Comparison of ENCODE assay signal across 8 mouse cellular contexts in the genomic region with DNA sequence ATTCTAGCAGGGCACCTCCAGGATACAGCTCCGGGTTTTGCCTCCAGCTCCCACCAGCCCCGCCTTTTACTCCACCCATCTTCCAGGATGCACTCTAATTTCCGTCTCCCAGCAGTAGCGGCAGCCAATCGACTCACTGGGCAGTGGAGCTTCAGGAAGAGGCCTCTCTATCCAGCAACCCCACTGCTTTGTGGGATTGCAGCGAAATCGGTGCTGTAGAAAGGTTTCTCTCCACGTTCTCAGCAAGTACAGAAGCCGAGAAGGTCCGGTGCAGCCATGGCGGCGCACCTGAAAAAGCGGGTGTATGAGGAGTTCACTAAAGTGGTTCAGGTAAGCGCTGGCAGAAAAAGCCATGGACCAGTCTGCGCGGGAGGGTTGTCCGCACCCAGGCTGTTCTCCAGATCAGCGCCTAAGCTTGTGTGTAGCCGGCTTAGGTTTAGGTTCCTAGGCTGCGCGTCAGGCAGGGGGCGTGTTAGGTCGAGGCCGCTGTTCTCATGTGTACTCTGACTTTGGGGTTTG. TPM values are rescaled to one million over a fixed set of nuclear protein-coding genes. Genes with fewer than 3 reads are reported as not detected.
A peak's percentile ranks its signal among the peaks of the same experiment; 100 is the strongest.
DNase-seq lines count a peak whose midpoint lies in the region; ATAC-seq and TF ChIP-seq lines count a peak whose summit lies in the region.

A gene (plus strand): TSS at position 136 of the 519 bp plus-strand sequence.

- DNase-seq in A20 (ENCODE audit: low read depth, low spot score): peak; percentile 95
- peak; percentile 94 for DNase-seq in heart, adult 9 months (ENCODE audit: low spot score in 2 of 2)
- DNase-seq in monocyte, adult 2 months (ENCODE audit: low read depth in 1 of 2, low spot score in 2 of 2): peak; percentile 72 to 78
- DNase-seq in spleen, postnatal 36 days (ENCODE audit: low spot score in 2 of 2): peak; percentile 90 to 91

- 0 out of 2 replicates have a peak, but pooled peaks have one; percentile 64 for TF ChIP-seq POLR2A in bone marrow macrophage, adult 2 months (IDR thresholded peaks at IDR 0.05; ENCODE audit: borderline replicate concordance, low read depth, low read length)
- TF ChIP-seq POLR2A in embryonic fibroblast, embryonic 13.5 days (IDR thresholded peaks at IDR 0.05; ENCODE audit: low read depth, low read length): peak; percentile 72

- no peaks in the 10 kb centered on the region for H3K27me3 ChIP-seq in kidney, embryonic 14.5 days (ENCODE audit: control insufficient read depth, insufficient read depth, low read length)
- no peaks in the 10 kb centered on the region for H3K27me3 ChIP-seq in limb, embryonic 15.5 days

- peak within 1 kb of the TSS; percentile 96 for H3K4me3 ChIP-seq in bone marrow macrophage, adult 2 months (ENCODE audit: insufficient read depth, low read length)
- H3K4me3 ChIP-seq in embryonic fibroblast, embryonic 13.5 days (ENCODE audit: insufficient read depth, low read length): peak within 1 kb of the TSS; percentile 88
- H3K4me3 ChIP-seq in kidney, embryonic 14.5 days (ENCODE audit: low read length): peak within 1 kb of the TSS; percentile 83
- H3K4me3 ChIP-seq in limb, embryonic 15.5 days: peak within 1 kb of the TSS; percentile 81

- under 1% methylated on average over 24 of the region's 24 CpGs for WGBS in kidney, embryonic 14.5 days
- 0% methylated on average over 24 of the region's 24 CpGs for WGBS in limb, embryonic 15.5 days

- H3K36me3 ChIP-seq in kidney, embryonic 14.5 days (ENCODE audit: control insufficient read depth, insufficient read depth, low read length): peaks cover 12% of the 10 kb centered on the region
- H3K36me3 ChIP-seq in limb, embryonic 15.5 days: peaks cover 11% of the 10 kb centered on the region

- peak; percentile 100 for ATAC-seq in kidney, embryonic 14.5 days (ENCODE audit: low FRiP score, low TSS enrichment)
- ATAC-seq in limb, embryonic 15.5 days (ENCODE audit: insufficient number of reproducible peaks, low FRiP score, low TSS enrichment, low read depth): peak; percentile 98

- peaks cover 15% of the 10 kb centered on the region for H3K4me1 ChIP-seq in bone marrow macrophage, adult 2 months (ENCODE audit: control insufficient read depth, insufficient read depth, low read length)
- peaks cover 3% of the 10 kb centered on the region for H3K4me1 ChIP-seq in embryonic fibroblast, embryonic 13.5 days (ENCODE audit: control insufficient read depth, insufficient read depth, low read length)
- H3K4me1 ChIP-seq in kidney, embryonic 14.5 days (ENCODE audit: control insufficient read depth, insufficient read depth, low read length): peaks cover 9% of the 10 kb centered on the region
- peaks cover 10% of the 10 kb centered on the region; the same call in 1 of the 2 replicates for H3K4me1 ChIP-seq in limb, embryonic 15.5 days

- H3K9ac ChIP-seq in kidney, embryonic 14.5 days (ENCODE audit: low read depth, low read length): peak within 1 kb of the TSS; percentile 75
- peak within 1 kb of the TSS; percentile 63 for H3K9ac ChIP-seq in limb, embryonic 15.5 days

- H3K4me2 ChIP-seq in kidney, embryonic 14.5 days (replicated peaks; ENCODE audit: low read depth, low read length): peak within 1 kb of the TSS; percentile 52
- peak within 1 kb of the TSS; percentile 65 for H3K4me2 ChIP-seq in limb, embryonic 15.5 days

- H3K9me3 ChIP-seq in kidney, embryonic 14.5 days (ENCODE audit: control insufficient read depth, low read length): no peaks in the 10 kb centered on the region
- no peaks in the 10 kb centered on the region for H3K9me3 ChIP-seq in limb, embryonic 15.5 days

- no peak for TF ChIP-seq CTCF in bone marrow macrophage, adult 2 months (IDR thresholded peaks at IDR 0.05; ENCODE audit: low read depth, low read length)
- peak; percentile 41; the same call in 1 of the 2 replicates for TF ChIP-seq CTCF in embryonic fibroblast, embryonic 13.5 days (IDR thresholded peaks at IDR 0.05; ENCODE audit: borderline replicate concordance, insufficient read depth, low read length)

- H3K27ac ChIP-seq in bone marrow macrophage, adult 2 months (ENCODE audit: insufficient read depth, low read depth, low read length): peak within 1 kb of the TSS; percentile 61
- peak within 1 kb of the TSS; percentile 37; the same call in 1 of the 2 replicates for H3K27ac ChIP-seq in embryonic fibroblast, embryonic 13.5 days (ENCODE audit: insufficient read depth, low read length)
- H3K27ac ChIP-seq in kidney, embryonic 14.5 days (ENCODE audit: low read depth, low read length): peak within 1 kb of the TSS; percentile 70
- H3K27ac ChIP-seq in limb, embryonic 15.5 days: peak within 1 kb of the TSS; percentile 79

RNA-seq across cellular contexts. Expression of the gene that starts here (rescaled TPM):
- polyA plus RNA-seq in bone marrow macrophage, adult 2 months (2012; ENCODE audit: insufficient read depth, insufficient read length, missing spikeins): 17.6 and 18.0 TPM in 2 replicates
- polyA plus RNA-seq in embryonic fibroblast, embryonic 13.5 days (2011; ENCODE audit: insufficient read length, low read depth, missing spikeins): 28.4 and 39.0 TPM in 2 replicates
- 42.4 and 61.5 TPM in 2 replicates for polyA plus RNA-seq in kidney, embryonic 14.5 days (2014; fragmentation: Nextera tagmentation; extraction: Ambion mirVana)
- polyA plus RNA-seq in limb, embryonic 15.5 days (2015; fragmentation: Nextera tagmentation; extraction: Ambion mirVana): 40.6 and 43.3 TPM in 2 replicates

Comparison
In these comparisons a context has a peak if more than half of its experiments do, and no peak if none do; other contexts are left out.
1. Peak in every context shown above with its lines: DNase-seq, ATAC-seq, H3K4me3 ChIP-seq and H3K27ac ChIP-seq.